Mouse (Mus musculus) ovary, postnatal 36 days (tissue): ENCODE measurements around the gene Ndufs6.

ENCODE experiments used
- DNase-seq: peaks from one replicate; pipeline ENCODE4 v3.0.0; 2022; ENCODE audit warnings: low spot score, mixed read lengths

The Ndufs6 gene

GRCm38 (mm10) chr13:73327827-73328698 is at the start of gene Ndufs6, which contains the start of gene Mrpl36:
Gene Ndufs6 (minus strand): TSS chr13:73328542.
Gene Mrpl36 (plus strand): TSS chr13:73328513.
- DNase-seq = peak; percentile 90

DNA sequence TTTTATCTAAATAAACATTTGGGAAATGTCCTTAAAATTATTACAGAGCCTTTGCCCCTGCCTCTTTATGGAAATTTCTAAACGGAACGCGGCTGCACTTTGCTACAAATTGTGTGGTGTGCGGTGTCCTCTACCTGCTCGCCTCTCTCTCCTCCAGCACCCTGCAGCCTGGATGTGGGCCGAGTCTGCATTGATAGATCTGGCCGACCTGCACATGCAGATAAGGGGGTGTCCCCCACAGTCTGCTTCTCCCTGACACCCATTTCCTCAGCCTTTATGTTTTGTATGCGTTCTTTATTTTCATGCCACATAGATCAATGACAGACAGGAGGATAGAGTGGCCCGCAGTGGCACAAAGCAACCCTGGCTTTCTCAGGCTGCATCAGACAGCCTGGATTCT is 49.3 kb upstream of the Ndufs6 start:
- no peak for DNase-seq

DNA sequence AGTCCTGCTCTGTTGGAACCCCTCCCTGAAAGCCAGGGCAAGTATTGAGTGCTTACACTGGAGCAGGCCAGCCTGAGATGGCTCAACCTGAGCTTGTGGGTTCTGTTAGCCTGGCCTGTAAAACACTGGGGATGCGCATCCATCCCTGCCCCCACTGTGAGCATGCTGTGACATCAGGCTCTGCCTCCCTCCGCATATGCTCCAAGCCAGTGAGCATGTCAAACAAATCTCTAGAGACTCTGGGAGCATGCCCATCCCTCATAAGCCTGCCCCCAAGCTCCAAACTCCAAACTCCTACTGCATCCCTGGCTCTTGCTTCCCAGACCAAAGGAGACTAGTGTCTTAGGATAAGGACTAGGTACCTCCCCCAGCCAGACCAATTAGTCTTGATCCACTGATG is 46.3 kb upstream of the Ndufs6 start:
- no peak for DNase-seq

GRCm38 (mm10) chr13:73373367-73373766 is 45.0 kb upstream of the Ndufs6 start:
- no peak for DNase-seq

GRCm38 (mm10) chr13:73357106-73357505 is 28.8 kb upstream of the Ndufs6 start:
- DNase-seq = no peak

GRCm38 (mm10) chr13:73352491-73352890 is 24.1 kb upstream of the Ndufs6 start:
- no peak for DNase-seq

DNA sequence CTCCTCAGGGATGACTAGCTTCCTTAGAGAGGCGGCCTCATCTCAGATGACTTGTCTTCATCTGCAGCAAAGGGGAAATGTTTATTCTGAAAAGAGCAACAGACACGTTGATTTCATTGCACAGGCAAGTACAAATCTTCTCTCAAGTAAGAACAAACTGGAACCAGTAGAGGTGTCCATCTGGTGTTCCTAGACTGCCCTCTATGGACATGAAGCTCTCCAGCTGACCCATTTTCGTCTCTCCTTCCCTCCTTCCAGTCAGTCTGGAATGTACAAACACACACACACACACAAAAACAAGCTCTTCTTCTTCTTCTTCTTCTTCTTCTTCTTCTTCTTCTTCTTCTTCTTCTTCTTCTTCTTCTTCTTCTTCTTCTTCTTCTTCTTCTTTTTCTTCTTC is 23.6 kb upstream of the Ndufs6 start:
- no peak for DNase-seq

DNA sequence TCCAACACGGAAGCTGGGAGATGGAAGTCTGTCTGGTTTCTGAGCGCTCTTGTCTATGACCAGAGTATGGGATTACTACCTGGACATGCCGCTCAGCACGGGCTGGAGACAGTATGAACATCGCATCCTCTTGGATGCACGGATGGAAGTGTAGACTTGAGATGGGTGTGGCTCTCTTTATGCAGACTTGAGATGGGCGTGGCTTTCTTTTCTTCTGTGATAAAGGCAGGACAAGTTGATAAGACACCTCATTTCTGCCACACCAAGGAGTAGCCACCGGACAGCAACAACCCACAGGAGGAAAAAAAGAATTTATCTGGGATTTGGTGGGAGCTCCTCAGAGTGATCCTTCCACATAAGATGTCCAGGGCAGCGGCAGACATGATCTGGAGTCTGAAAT is 22.4 kb upstream of the Ndufs6 start:
- DNase-seq = no peak

GRCm38 (mm10) chr13:73347922-73348650 is 19.7 kb upstream of the Ndufs6 start:
- no peak for DNase-seq

DNA sequence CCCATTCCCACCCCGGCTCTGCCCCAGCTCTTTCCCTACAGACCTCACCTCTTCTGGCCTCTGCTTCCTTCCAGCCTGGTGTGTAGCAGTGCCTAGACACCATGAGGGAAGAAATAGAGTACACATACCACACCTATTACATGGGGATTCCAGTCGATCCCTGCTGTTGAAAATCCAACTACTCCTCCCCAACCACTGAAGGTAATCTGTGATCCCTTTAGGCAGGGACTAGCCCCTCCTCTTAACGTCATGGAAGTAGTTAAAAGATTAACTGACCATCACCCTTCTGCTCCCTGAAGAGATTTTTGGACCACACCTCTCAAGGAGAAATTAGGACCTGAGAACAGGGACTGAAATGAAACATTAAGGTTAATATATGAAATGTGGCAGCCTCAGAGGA is 18.8 kb upstream of the Ndufs6 start:
- no peak for DNase-seq

DNA sequence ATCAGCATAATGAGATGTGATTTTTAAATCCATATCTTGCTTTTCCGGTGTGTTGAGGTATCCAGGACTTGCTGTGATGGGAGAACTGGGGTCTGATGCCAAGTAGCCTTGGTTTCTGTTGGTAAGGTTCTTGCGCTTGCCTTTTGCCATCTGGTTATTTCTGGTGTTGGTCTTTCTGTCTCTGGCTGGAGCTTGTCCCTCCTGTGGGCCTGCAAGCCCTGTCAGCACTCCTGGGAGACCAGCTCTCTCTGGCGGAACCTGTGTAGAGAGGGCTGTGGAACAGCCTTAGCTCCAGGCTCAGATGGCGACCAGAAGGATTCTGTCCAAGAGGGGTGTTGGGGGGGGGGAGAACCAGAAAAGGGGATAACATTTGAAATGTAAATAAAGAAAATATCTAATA is 18.4 kb upstream of the Ndufs6 start:
- no peak for DNase-seq

DNA sequence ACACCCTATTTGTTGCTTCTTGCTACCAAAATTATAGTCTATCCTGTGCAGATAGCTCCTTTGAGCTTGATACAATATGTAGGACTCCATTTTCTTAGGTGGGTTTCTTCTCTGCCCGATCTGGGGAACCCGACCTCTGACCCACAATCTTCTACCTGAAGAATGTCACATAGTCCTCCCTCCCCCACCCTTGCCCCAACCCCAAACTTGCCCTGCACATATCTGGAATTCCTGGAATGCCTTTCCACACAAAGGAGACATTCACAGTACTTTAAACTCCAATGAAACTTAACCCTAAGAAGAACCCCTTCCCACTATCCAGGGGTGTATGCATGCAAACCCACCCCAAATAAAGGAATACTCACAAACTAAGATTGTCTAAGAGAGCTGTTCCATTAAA is 17.8 kb upstream of the Ndufs6 start:
- no peak for DNase-seq

GRCm38 (mm10) chr13:73345102-73345890 is 17.0 kb upstream of the Ndufs6 start:
- no peak for DNase-seq

GRCm38 (mm10) chr13:73336753-73337152 is 8.4 kb upstream of the Ndufs6 start:
- no peak for DNase-seq

DNA sequence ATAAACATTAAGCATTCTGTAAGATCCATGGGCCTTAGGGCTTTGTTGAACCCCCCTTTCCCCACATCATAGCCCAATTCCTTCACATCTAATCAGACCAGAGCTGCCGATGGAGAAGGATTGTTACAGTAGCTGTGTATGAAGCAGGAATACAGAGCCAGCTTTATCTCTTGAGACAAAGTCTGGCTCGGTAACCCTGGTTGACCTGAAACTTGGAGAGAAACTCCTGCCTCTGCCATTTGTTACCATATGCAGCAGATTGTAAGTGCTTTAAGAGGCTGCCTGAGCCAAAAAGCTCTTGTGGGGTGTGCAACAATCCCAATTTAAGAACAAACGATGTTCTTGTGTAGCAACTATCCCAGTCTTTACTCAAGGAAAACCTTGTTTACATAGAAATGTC is 3.4 kb upstream of the Ndufs6 start:
- DNase-seq = no peak

DNA sequence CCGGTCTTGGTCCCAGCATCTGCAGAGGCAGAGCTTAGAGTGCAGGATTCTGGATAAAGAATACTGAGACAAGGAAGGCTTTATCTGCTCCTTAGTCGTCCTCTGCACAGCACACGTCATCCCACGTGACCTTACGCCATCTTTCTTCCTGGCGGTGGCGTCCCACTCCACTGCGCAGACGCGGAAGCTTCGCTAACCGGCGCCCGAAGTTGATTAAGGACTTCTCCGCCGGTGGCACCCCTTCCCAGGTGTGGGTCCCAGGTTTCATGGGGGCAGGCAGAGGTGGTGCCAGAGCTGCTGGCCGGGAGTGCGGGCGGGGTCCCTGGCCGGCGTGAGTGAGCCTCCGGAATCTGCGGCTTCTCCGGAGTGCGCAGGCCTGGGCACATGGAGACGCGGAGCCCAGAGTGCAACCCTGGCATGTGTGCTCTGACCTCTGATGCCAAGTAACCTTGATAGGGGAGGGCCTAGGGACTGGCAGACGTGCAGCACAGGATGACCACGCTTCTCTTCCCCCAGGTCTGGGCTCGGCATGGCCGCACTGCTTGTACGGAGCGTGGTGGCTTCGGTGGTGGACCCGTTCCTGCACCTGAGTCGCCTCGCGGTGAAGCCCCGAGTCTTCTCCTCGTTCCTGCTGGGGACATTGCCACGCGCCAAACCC is 2.6 kb upstream of the Ndufs6 start:
- peak; percentile 84 for DNase-seq

GRCm38 (mm10) chr13:73323406-73323805 is 4.9 kb downstream of the Ndufs6 start:
- no peak for DNase-seq

DNA sequence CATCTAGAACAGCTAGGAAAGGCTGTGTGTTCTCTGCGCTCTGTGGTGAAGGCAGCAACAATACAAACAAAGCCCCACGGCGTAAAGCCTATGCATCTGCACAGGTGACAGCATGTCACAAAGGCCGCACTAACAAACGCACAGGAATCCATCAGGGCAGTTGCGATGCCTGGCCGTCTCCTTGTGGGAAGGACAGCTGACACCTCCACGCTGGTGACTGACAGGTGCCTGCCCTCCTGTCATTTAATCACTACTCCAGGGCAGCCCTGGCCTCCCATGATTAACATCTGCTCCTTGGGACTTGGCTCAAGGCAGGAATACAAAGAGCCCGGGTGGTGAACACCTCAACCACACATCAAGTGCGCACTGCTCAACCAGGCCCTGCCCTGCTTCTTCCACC is 5.7 kb downstream of the Ndufs6 start:
- no peak for DNase-seq

DNA sequence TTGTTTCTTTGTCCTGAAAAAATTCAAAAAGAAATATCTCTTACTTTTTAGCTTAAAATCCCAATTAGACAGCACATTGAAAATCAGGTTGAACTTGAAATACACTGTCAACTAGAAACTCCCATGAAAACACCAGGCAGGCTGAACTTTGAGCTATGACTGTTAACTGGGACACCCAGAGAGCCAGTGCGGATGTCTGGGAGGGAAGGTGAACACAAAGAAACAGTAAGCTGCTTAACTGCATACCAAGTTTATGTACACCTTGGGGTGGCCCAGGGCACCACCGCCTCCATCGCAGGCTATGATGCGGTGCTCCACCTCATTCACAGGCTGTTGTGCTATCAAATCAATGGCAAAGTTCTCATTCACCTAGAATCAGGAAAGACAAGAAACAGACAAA is 8.3 kb downstream of the Ndufs6 start:
- DNase-seq = no peak

DNA sequence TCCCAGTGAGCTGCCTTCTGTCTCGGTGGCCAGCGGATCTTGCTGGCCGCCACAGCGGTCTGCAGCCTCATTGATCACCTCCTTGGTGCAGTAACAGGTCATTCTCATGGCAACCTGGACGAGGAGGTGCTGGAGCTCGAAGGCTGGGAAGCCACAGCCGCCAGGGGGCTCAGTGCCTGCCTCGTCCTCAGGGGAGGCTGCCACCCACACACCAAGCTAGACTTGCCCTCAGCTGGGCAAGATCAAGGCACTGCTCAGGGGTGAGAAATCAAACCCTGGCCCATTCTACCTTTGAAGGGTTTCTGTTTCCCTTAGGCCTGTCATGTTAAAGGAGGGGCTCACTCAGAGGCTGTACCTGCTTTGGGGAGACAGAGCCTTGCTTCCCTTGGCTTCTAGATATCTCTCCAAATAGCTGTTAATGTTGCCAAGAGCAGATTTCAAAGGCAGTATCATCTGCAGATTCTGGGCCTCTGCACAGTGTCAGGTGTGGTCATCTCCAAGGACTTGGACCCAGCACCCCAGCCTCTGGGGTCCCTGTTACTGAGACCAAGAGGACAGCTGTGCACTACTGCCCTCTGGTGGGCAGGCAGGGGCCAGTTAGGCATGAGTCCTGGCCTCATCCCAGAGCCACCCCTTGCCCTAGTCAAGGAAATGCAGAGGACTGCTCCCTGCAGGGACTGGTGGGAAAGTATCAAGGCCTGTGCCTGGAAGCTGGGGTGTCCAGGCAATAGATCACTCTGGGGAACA is 18.0 kb downstream of the Ndufs6 start:
- peak; percentile 42 for DNase-seq

DNA sequence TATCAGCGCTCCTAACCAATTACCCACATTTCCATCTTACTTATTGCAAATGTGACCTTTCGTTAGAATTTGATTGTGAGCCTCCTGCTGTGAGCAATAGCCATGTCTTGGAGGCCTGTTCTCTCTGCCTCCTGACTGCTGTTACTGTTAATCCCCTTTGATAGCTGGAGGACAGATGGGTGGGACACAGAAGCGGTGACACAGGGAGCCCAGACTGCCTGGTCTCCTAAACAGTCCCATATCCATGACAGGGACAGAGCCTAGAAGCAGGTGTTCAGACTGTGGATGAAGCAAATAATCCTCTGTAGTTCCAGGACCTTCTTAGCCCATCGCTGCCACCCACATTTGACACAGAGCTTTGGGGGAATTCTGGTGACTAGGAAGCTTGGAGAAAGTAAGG is 21.9 kb downstream of the Ndufs6 start:
- no peak for DNase-seq
